Mouse (Mus musculus) thymus, postnatal 10 days (tissue): ENCODE results near the gene Arhgap8.
"Not testable (repeated sequence)": the region's sequence is repeated elsewhere in the genome, so short reads cannot be mapped to it uniquely, and the experiment has no call there.

Experiments
- DNase-seq, 2 experiments: peaks; one replicate each; pipeline ENCODE4 v3.0.0; 2021; ENCODE audit warnings: low spot score in 2 of 2

The Arhgap8 gene

DNA sequence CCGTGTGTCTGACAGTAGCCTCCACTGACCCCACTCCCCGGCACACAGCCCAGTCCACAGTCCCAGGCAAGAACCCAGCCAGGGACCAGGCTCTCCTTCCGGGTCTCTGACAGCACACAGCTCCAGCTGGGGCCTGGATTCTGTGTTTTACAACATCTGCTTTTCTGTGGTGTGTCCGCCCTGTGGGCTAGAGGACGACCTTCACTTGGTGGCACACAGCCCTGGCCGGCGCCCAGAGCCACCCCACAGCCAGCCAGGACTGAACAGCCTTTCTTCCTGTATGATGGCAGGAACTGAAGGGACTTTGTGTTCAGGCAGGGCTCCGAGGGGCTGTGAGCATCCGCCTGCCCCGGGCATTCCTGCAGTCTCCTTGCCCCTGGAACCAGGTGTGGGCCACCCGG, 22.2 kb upstream of the Arhgap8 start:
- no peak for DNase-seq

DNA sequence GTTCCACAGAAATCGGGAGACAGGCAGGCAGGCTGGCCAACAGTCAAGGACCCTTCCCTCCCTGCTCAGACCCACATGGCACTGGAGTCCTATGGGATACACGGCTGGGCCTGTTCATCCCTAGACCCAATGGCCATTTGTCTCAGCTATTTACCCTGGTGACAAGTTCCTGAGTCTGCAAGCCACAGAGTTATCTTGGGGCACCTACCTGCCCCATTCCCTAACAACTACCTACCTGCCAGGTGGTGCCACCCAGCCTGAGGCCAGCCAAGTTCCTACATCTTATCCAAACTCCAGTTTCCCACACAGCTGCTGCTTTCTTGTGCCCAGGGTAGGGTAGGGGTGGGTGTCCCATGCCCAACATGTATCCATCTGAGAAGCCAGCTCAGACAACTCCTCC, 21.7 kb upstream of the Arhgap8 start:
- no peak for DNase-seq

DNA sequence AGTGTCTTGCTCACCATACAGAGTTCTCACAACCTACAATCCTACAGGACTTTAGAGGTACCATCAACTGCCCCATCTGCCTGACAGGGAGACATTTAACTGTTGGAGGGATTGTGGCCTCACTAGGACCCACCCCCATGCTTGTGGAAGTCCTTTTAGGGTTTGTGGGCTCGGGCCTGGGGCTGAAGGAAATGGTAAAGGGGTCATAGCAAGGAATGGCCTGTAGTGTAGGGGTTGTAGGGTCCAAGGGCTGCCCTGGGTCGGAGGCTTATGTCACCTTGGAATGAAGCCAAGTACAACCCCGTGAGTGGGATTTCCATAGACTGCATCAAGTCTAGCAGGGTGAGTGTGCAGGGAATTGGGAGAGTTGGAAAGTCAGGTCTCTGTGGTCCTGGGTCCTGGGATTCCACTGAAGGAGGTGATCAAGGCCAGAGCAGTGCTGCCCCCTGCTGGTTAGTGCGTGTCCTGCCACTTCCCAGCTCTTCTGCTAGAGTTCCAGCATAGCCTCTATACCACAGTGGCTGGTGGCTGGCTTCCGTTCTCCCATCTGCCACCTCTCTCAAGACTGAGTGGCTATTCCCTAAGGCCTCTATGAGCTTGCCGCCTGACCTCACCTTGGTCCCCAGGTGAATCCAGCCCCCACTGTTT, 19.6 kb upstream of the Arhgap8 start:
- DNase-seq: peak in 1 of 2 experiments; percentile 65

DNA sequence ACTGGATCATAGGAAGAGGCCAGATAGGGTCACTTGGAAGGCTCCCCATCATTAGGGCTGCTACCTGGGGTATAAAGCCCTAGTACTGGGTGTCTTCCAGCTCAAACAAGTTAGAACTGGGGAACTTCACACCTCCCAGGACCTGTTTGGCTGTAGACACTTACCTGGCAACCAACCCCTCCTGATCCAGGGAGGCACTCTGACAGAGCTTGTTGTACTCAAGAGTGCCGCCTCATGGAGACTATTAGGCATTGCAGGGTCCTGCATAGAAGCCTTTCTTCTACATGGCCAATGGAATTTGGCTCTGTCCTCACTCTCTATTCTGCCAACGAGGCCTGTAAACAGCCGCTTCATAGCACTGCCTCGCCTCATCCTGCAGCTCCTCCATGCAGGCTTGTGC, 17.9 kb upstream of the Arhgap8 start:
- peak in 1 of 2 experiments; percentile 41 for DNase-seq

DNA sequence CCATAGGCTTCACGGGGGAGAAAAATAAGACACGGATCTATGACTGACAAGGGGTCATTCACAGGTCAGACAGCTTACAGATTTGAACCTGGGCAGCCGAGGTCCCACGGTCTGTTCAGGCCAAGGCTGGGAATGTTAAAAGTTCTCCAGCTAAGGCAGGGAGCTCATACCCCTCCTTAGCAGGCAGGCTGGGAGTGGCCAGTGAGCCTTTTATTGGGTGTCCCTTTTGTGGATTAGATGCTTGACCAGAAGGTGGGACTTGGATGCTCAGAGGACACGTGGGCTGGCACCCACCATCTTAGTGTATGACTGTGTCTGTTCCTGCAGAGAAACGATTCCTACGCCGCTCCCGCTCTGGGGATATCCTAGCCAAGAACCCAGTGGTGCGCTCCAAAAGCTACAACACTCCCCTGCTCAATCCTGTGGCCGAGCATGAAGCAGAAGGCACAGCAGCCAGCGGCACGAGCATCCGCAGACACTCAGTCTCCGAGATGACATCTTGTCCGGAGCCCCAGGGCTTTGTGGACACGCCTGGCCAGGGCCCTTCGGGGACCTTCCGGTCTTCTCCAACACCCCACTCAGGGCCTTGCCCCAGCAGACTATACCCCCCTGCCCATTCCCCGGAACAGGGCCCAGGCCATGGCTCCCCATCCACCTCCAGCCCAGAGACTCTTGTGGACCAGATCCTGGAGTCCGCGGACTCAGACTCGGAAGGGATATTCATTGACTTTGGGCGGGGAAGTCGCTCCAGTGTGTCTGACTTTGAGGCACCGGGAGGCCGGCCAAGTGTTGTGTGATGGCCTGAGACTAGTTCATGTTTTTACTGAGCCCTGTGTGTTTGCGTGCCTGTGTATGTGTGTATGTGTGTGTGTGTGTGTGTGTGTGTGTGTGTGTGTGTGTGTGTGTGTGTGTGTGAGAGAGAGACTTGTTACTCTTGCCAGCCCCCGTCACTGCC, 17.2 kb upstream of the Arhgap8 start:
- DNase-seq: no peak

DNA sequence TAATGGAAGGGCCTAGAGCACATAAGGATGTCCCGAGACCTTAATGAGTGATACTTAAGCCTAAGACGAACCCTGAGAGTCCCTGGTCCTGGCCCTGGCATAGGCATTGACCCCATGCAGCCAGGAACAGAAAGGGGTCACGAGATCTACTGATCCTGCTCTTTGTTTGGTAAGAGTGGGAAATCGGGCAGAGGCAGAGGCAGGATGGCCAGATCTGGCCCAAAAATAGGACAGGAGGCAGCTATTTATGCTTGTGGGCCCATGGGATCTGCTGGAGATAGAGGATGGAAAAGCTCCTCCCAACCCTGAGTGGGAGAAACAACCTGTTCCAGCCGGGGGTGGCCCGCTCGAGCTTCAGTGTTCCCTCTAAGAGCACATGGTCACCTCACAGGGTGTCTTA, 15.9 kb upstream of the Arhgap8 start:
- no peak for DNase-seq

DNA sequence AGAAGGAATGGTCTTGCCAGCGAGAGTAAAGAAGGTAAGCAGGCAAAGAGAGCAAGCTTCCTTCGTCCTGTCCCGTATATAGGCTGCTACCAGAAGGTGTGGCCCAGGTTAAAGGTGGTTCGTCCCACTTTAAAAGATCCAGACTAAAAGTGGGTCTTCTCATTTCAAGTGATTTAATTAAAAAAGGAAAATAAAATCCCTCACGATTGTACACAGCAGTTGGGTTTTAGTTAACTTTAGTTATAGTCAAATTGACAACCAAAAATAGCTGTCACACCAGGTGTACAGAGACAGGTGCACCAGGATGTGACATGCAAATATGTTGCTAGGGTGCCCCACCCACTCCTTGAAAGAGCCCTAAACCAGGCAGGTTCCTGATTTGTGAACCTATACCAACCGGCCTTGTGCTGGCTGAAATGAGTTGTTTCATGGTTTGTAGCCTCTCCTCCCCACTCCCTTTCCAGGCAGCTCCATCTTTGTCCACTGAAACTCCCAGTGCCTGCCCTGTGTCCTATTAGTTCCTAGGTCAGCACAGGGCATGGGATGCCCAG, 14.4 kb upstream of the Arhgap8 start:
- no peak for DNase-seq

DNA sequence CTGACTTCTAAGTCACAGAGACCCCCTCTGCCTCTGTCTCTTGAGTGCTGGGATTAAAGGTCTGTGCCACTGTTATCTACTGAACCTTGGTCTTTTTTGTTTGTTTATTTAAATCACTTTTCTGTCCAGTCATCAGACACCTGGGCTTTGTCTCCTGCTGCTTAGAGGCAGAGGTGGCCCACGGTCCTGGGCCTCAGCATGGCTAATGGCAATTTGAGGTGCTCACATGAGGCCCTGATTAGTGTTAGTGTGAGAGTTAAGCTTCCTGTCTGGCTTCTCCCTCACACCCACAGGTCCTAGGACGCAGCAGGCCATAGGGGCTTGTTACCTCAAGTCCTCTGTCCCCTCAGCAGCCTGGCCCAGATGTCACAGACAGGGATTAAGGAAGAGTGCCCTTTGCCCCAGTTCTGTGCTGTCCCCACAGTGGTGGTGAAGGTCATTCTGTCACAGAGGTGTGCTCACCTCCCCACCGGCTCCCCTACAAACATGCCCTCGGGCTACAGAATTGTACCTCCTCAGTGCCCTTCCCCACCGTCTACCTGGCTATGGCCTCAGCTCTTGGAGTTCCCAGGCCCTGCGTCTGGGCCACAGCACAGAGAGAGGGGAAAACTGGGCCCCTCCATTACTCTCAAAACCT, 12.8 kb upstream of the Arhgap8 start:
- no peak for DNase-seq

DNA sequence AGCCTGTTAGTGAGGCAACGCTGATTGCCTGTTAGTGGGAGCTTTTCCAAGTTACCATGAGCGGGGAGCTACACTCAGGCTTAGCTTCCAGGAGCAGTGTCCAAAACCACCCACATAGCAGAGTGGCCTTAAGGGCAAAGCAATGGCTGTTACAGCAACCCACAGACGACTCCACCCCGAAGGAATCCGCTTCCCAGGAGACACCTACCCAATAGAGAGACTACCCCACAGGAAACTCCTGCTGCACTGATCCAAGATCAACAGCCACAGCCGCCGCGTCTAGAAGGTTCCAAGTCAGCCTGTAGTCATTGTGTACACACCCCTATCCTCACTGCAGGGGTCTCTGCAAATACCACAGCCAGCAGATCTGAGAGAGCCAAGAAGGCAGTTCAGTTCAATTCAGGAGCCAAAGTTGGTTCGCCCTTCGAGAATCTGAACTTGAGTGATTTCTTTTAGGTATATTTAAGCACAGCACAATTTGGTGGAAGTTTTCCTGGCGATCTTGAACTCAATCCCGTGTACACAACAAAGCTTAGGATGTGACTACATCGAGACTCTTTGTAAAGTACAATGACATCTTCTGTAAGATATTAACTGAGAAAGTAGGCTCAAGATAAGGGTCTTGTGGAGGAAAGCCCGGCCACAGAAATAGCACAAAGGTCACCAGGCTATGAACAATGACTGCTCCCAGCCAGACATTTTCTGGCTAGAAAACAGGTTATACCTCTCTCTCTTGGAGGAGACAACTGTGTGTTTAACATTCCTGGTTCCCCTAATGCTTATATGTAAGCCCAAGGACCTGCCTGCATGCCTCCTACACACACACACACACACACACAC, 7.1 kb upstream of the Arhgap8 start:
- no peak for DNase-seq

DNA sequence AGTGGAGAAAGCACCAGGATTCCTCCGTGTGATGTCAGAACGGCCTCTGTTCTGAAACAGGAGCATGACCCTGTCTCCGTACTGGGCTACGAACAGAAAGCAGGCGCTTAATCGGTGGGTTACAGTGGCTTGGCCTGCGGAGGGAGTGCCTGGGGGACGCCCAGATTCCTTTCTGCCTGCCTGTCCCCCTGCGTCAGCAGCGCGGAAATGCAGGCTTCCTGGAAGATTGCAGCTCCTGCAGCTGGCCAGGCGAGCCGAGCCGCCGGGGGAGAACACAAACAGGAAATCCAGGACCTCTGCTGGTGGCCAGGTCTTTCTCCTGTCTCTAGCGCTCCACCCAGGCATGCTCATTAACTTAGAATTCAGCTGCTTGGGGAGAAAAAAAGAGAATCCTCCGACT, 5.1 kb upstream of the Arhgap8 start:
- DNase-seq: no peak

DNA sequence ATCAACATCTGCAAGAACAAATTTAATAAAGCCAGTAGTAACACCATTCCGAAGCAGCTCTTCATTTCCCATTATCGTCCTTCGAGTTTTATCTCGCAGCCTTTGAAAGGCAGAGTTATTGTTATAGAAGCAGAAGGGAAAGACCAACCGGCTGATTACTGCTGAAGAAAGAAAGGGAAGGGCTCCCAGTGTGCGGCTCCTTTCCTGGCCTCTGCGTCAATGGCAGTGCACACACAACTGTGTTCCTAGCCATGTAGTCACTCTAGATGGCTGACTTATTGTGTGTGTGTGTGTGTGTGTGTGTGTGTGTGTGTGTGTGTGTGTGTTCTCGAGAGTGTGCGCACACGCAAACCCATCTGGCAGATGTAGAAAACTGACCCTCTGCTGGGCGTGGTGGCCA, 4.7 kb upstream of the Arhgap8 start:
- no peak for DNase-seq

DNA sequence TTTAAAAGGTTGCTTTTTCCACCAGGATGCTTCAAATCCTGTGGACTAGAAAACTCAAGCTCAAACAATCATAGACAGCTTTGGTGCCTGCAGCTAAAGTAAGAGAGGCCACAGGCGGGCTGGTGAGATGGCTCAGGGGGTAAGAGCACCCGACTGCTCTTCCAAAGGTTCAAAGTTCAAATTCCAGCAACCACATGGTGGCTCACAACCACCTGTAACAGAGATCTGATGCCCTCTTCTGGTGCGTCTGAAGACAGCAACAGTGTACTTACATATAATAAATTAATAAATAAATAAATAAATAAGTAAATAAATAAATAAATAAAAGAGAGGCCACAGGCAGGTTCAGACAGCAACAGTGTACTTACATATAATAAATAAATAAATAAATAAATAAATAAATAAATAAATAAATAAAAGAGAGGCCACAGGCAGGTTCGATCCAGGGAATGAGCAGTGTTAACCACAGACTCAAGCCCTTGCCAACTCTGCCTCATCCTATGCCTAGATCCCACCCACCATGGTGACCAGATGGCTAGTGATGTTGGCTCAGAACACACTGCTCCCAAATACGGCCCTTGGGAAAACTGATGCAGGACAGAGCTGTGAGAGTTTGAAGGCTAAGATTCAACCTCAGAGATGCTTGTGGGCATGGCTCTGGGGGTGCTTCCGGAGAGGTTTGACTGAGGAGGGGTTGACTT, 2.1 kb upstream of the Arhgap8 start:
- not testable (repeated sequence) for DNase-seq

DNA sequence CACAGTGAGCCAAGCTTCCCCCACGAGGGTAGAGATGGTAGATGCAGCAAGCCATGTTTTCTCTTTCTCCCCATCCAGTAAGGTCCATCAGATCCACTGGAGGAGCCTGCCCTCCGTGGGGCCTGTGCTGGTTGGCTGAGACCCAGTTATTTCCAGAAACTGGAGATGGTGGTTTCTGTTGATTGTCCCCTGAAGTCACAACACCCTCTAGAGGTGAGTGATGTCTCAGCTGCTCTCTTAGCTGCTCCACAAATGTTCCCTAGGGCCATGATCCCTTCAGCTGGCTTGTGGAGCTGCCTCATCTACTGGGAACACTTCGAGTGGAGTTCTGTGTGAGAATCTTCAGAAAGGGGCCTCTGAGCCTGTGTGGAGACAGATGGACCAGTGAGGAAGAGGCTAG, 1.1 kb upstream of the Arhgap8 start:
- no peak for DNase-seq

DNA sequence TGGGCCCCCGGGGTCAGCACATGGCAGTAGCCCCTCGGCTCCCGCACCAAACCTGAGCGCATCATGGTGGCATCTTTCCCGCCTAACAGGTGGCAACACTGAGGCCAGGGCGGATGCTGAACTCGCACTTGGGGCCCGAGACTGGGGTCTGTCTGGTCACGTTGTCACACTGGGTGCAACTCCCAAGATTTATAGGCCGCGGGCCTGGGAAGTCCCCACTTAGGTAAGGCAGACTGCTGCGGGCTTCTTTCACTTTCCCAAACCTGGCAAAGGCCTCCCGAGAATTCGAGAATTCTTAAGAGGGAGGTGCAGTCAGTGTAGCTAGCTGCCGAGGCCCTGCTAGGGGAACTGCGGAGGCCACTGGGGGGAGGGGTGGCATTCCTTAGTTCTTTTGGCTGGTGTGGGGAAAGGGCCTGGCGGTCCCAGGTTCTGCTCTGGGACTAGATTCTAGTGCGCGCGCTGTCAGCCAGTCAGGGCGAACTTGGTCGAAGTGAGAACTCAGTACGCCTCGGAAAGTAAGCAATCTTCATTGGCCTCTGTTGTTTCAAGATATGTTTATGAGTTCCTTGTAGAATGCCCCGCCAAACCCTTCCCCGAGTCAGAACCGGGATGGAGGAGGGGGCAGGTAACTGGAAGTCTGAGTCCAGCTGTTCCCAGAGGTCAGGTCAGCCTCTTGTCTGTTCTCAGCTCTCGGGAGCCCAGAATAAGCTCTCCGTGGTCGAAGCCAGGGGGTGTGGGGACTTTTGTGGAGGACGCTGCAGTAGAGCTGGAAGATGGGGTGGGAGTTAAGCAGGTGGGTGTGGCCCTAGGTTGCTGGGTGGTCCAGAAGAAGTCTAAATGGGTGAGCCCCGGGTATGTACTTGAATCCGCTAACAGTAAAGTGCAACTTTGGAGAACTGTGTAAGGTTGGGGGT, 696 bp downstream of the Arhgap8 start:
- no peak for DNase-seq

DNA sequence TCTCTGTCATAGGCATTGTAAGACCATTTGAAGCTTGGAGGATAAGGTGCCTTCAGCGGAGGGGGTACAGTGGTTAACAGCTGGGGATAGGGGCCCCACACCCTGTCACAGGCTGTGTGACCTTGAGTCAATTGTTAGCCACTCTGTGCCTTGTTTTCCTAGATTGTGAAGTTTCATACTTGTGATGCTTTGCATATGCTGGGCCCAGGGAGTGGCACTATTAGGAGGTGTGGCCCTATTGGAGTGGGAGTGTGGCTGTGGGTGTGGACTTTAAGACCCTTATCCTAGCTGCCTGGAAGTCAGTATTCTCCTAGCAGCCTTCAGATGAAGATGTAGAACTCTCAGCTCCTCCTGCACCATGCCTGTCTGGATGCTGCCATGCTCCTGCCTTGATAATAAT, 3.8 kb downstream of the Arhgap8 start:
- not testable (repeated sequence) for DNase-seq

DNA sequence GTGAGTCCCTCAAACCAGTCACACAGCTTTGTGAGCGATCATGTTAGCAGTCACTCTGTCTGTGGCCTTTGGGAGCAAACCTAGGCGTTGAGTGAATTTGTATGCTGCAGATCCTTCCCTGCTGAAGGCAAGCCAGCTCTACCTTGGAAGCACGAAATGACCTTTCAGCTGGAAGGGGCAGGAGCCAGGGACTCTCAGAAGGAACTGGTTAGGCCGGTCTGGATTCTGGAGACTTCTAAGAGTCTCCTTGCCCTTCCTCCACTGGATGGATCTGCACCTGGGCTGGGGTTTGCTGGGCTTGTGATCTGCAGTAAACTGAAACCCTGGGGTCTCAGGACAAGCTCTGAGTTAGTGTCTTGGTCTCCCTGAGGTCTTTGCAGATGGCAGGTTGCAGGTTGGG, 4.3 kb downstream of the Arhgap8 start:
- no peak for DNase-seq

DNA sequence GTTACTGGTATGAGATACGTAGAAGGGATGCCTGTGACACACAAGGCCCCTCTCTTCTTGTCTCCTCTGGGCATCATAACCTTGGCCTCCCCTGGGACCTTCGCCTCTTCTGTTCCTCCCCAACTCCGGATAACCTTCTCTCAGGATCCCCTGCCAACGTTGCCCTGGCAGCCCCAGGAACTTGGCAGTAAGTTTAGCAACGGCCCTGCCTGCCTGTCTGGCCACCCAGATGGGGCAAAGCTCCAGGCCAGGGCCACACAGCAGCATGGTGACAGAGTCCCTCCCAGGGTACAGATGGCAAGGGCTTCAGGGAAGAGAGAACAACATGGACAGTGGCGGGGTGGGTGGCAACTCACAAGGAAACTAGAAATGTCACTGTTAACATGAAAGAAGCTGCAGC, 9.8 kb downstream of the Arhgap8 start:
- no peak for DNase-seq

DNA sequence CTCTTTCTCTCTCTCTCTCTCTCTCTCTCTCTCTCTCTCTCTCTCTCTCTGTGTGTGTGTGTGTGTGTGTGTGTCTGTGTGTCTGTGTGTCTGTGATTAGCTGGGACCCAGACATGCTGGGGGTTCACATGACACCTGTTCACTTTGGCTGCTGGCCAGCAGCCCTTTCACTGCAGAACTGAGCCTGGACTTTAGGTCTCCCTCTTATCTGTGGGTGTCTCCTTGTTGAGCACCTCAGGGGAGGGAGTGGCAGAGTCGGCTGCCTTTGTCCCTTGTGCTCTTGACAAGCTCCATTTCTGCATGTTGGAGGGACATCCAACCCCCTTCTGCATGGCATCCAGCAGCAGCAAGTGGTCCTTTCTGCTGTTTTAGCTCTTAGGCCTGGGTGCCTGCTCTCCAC, 11.0 kb downstream of the Arhgap8 start:
- DNase-seq: no peak

DNA sequence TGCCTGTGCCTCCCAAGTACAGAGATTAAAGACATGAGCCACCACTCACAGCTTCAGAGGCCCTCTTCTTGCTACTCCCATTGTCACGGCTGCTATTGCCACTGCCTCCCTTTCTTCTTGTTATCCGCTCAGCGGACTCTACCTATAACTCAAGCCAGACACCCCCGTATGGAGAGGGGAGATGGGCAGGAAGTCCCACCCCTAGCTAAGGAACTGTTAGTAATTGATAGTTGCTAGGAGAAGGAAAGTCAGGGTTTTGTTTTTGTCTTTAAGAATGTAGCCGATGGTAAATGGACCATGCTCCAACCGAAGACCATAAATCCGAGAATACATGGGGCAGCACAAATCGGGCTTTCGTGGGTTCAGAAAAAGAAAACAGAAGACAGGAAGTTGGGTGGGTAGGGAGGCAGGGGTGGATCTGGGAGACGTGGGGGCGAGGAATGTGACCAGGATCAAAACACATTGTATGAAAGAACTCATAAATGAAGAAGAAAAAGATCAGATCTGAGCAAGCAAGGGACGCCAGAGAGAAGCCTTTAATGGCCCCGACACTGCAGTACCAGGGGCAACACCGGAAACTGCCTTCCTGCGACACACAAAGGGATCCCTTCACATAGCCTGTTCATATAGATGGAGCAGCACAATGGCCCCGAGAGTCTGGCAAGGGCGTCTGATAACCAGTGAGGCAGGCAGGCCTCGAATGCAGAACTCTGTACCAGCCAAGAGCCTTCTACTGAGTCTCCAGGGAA, 12.0 kb downstream of the Arhgap8 start:
- DNase-seq: no peak
